Mouse (Mus musculus) cerebellum, adult 2 months (tissue): ENCODE measurements around the gene Cebpa.

Source experiments
- CTCF ChIP-seq: fragments of 200-500 bp; IDR thresholded peaks from 2 replicates; pipeline ENCODE4 v1.5.1; 2011; ENCODE audit warnings: low read depth, mild to moderate bottlenecking, control low read depth, low read length, moderate library complexity, borderline replicate concordance; ENCODE audit not compliant: insufficient read depth
- POLR2A ChIP-seq: fragments of 200-500 bp; IDR thresholded peaks from 2 replicates; pipeline ENCODE4 v1.6.1; 2011; ENCODE audit warnings: low read length, control low read depth, borderline replicate concordance; ENCODE audit not compliant: insufficient read depth

GRCm38 (mm10) chr7:35113721-35114120 is 5.4 kb upstream of the Cebpa start:
- TF ChIP-seq CTCF (no peak), POLR2A (no peak)
